Mouse (Mus musculus) CH12.LX (cell line): ENCODE results near the gene Aldoc. TPM values are rescaled to one million over a fixed set of nuclear protein-coding genes. Genes with fewer than 3 reads are reported as not detected.

Experiments
- DNase-seq: peaks from one replicate; pipeline ENCODE4 v3.0.0-alpha.2; 2013; ENCODE audit errors: extremely low read depth
- H3K27ac ChIP-seq: 2 replicates; pipeline ENCODE4 v1.5.1; 2012; ENCODE audit warnings: low read depth, mild to moderate bottlenecking, control low read depth, moderate library complexity; ENCODE audit not compliant: insufficient read depth
- H3K27me3 ChIP-seq: replicated peaks from 2 replicates; pipeline ENCODE3; 2012; ENCODE audit warnings: inconsistent platforms
- H3K36me3 ChIP-seq, 2 experiments: replicated peaks in 1 of 2; 2 replicates each; pipeline versions ENCODE3 to v1.6.1; 2012; ENCODE audit warnings: inconsistent platforms in 1 of 2, low read length in 1 of 2, mild to moderate bottlenecking in 1 of 2, mixed read lengths in 1 of 2, moderate library complexity in 1 of 2; ENCODE audit not compliant: control insufficient read depth in 1 of 2, insufficient read depth in 1 of 2
- H3K4me1 ChIP-seq, 2 experiments: 2 replicates each; pipeline ENCODE4 v1.6.1; 2012; ENCODE audit warnings: inconsistent platforms in 1 of 2, moderate library complexity in 1 of 2; ENCODE audit not compliant: insufficient read depth in 2 of 2, control insufficient read depth in 1 of 2
- H3K4me2 ChIP-seq: 2 replicates; pipeline ENCODE4 v1.6.1; 2012; ENCODE audit warnings: low read depth, mild to moderate bottlenecking, control low read depth; ENCODE audit not compliant: poor library complexity, insufficient read depth, severe bottlenecking
- H3K4me3 ChIP-seq, 3 experiments: fragments of 150-350 bp in 1 of 3; sonication (generic) in 1 of 3; replicated peaks in 1 of 3; 2 replicates each; pipeline versions ENCODE3 to v1.5.1; 2011 to 2012; ENCODE audit warnings: low read depth in 2 of 3, low read length in 2 of 3, mild to moderate bottlenecking in 2 of 3, moderate library complexity in 2 of 3, control low read depth in 1 of 3, improper control_type of control experiment in 1 of 3, inconsistent platforms in 1 of 3, mixed read lengths in 1 of 3; ENCODE audit not compliant: poor library complexity in 1 of 3
- H3K79me2 ChIP-seq: replicated peaks from 2 replicates; pipeline ENCODE4 v1.6.1; 2012; ENCODE audit warnings: mild to moderate bottlenecking, moderate library complexity; ENCODE audit not compliant: control insufficient read depth, poor library complexity, insufficient read depth, severe bottlenecking; ENCODE audit errors: extremely low read depth
- H3K9ac ChIP-seq: 2 replicates; pipeline ENCODE4 v1.6.1; 2012; ENCODE audit warnings: low read depth, mild to moderate bottlenecking, control low read depth, moderate library complexity; ENCODE audit not compliant: insufficient read depth
- H3K9me3 ChIP-seq: replicated peaks from 2 replicates; pipeline ENCODE3; 2012; ENCODE audit warnings: low read length, inconsistent platforms, mixed read lengths
- BHLHE40 ChIP-seq: IDR thresholded peaks from 2 replicates; pipeline ENCODE4 v1.6.1; 2011; ENCODE audit warnings: mild to moderate bottlenecking, low read depth, low read length, improper control_type of control experiment
- CHD1 ChIP-seq: IDR thresholded peaks from 2 replicates; pipeline ENCODE4 v1.6.1; 2012; ENCODE audit warnings: low read depth, low read length, improper control_type of control experiment, inconsistent platforms
- CHD2 ChIP-seq: IDR thresholded peaks from 2 replicates; pipeline ENCODE4 v1.6.1; 2011; ENCODE audit warnings: low read length, improper control_type of control experiment
- ELF1 ChIP-seq: IDR thresholded peaks from 2 replicates; pipeline ENCODE4 v1.6.1; 2014; ENCODE audit warnings: low read depth, mild to moderate bottlenecking, inconsistent platforms, low read length, improper control_type of control experiment
- EP300 ChIP-seq: IDR thresholded peaks from 2 replicates; pipeline ENCODE4 v1.6.1; 2011; ENCODE audit warnings: low read length, improper control_type of control experiment
- ETS1 ChIP-seq: conservative IDR thresholded peaks from 2 replicates; pipeline ENCODE4 v1.6.1; 2012; ENCODE audit warnings: low read depth, mild to moderate bottlenecking, inconsistent platforms, low read length, improper control_type of control experiment, moderate library complexity
- GABPA ChIP-seq: IDR thresholded peaks from 2 replicates; pipeline ENCODE4 v1.6.1; 2012; ENCODE audit warnings: low read depth, low read length, improper control_type of control experiment, inconsistent platforms; ENCODE audit not compliant: insufficient replicate concordance
- HCFC1 ChIP-seq: IDR thresholded peaks from 2 replicates; pipeline ENCODE4 v1.6.1; 2012; ENCODE audit warnings: low read depth, mild to moderate bottlenecking, inconsistent platforms, low read length, improper control_type of control experiment
- IRF4 ChIP-seq: IDR thresholded peaks from 2 replicates; pipeline ENCODE4 v1.6.1; 2014; ENCODE audit warnings: low read depth, mild to moderate bottlenecking, inconsistent platforms, low read length, improper control_type of control experiment
- JUN ChIP-seq: IDR thresholded peaks from 2 replicates; pipeline ENCODE4 v1.6.1; 2011; ENCODE audit warnings: low read depth, mild to moderate bottlenecking, low read length, improper control_type of control experiment, moderate library complexity; ENCODE audit not compliant: insufficient read depth
- MAX ChIP-seq: IDR thresholded peaks from 2 replicates; pipeline ENCODE4 v1.6.1; 2011; ENCODE audit warnings: low read length, improper control_type of control experiment
- MAZ ChIP-seq: IDR thresholded peaks from 2 replicates; pipeline ENCODE4 v1.6.1; 2012; ENCODE audit warnings: low read depth, mild to moderate bottlenecking, inconsistent platforms, low read length, improper control_type of control experiment, moderate library complexity
- MYC ChIP-seq: IDR thresholded peaks from 2 replicates; pipeline ENCODE4 v1.6.1; 2011; ENCODE audit warnings: low read depth, mild to moderate bottlenecking, improper control_type of control experiment, low read length
- PAX5 ChIP-seq: IDR thresholded peaks from 2 replicates; pipeline ENCODE4 v1.6.1; 2012; ENCODE audit warnings: low read length, inconsistent platforms, mixed read lengths
- POLR2A ChIP-seq: IDR thresholded peaks from 2 replicates; pipeline ENCODE4 v1.6.1; 2011; ENCODE audit warnings: low read depth, mild to moderate bottlenecking, improper control_type of control experiment, low read length
- POLR2AphosphoS2 ChIP-seq: IDR thresholded peaks from 2 replicates; pipeline ENCODE4 v1.6.1; 2011; ENCODE audit warnings: low read depth, low read length, improper control_type of control experiment
- RAD21 ChIP-seq: IDR thresholded peaks from 2 replicates; pipeline ENCODE4 v1.6.1; 2011; ENCODE audit warnings: low read depth, mild to moderate bottlenecking, low read length, improper control_type of control experiment, moderate library complexity
- SMC3 ChIP-seq: IDR thresholded peaks from 2 replicates; pipeline ENCODE4 v1.6.1; 2011; ENCODE audit warnings: low read depth, low read length, improper control_type of control experiment
- UBTF ChIP-seq: IDR thresholded peaks from 2 replicates; pipeline ENCODE4 v1.6.1; 2012; ENCODE audit warnings: low read depth, mild to moderate bottlenecking, inconsistent platforms, low read length, improper control_type of control experiment, moderate library complexity
- ZMIZ1 ChIP-seq: IDR thresholded peaks from 2 replicates; pipeline ENCODE4 v1.6.1; 2012; ENCODE audit warnings: low read depth, mild to moderate bottlenecking, inconsistent platforms, low read length, improper control_type of control experiment
- ZNF384 ChIP-seq: IDR thresholded peaks from 2 replicates; pipeline ENCODE4 v1.6.1; 2012; ENCODE audit warnings: low read depth, low read length, improper control_type of control experiment, inconsistent platforms
- dilution Hi-C: fragments of 300-500 bp; cut with MboI; formaldehyde crosslinking; loops from 2 replicates; pipeline ENCODE4 v1.14.3; 2020; ENCODE audit warnings: low sequenced_read_pairs; ENCODE audit not compliant: extremely low pct_unique_long_range_greater_than_20kb, extremely low pct_ligation_motif_present
- in situ Hi-C: fragments of 300-500 bp; cut with MboI; formaldehyde crosslinking; loops from 3 replicates; pipeline ENCODE4 v1.14.3; 2019; ENCODE audit warnings: low sequenced_read_pairs, low pct_ligation_motif_present, low pct_unique_long_range_greater_than_20kb, mixed read lengths
- polyA plus RNA-seq: library from polyadenylated mRNA; unstranded; fragments of >175 nt; gene quantifications from 2 replicates; pipeline ENCODE4 v1.2.1, GENCODE M21; 2012; ENCODE audit warnings: low read depth; ENCODE audit not compliant: insufficient read length
- total RNA-seq, 2 experiments: library from RNA; depleted of rRNA; stranded (reverse); fragments of 300-350 nt in 1 of 2; fragments of >200 nt in 1 of 2; gene quantifications; 2 replicates each; pipeline ENCODE4 v1.2.3; 2012 to 2014

Gene Aldoc
- total and polyA plus RNA-seq, 3 experiments = 25.0 to 119 (median 90.2) TPM

- Histone ChIP-seq H3K9ac (no peak overlapping the region), H3K9me3 (no peaks in the 10 kb centered on the region), H3K36me3 (peaks cover 6 to 28% of the 10 kb centered on the region in 2 experiments), H3K4me3 (peak overlapping the region in 1 of 3 experiments; percentile 73), H3K4me1 (peaks cover 40 to 79% of the 10 kb centered on the region in 2 experiments), H3K27ac (peak overlapping the region; percentile 49; the same call in 1 of the 2 replicates), H3K27me3 (no peaks in the 10 kb centered on the region), H3K79me2 (peaks cover 8% of the 10 kb centered on the region), H3K4me2 (0 out of 2 replicates have a peak overlapping the region, but pooled peaks have one; percentile 24)
- DNase-seq = peak; percentile 20
- TF ChIP-seq CHD2 (no peak), EP300 (no peak), GABPA (no peak), HCFC1 (no peak), JUN (no peak), ZMIZ1 (no peak), UBTF (no peak), RAD21 (no peak), ELF1 (no peak), PAX5 (no peak), ETS1 (no peak), ZNF384 (no peak), MYC (no peak), CHD1 (no peak), POLR2AphosphoS2 (no peak), MAX (no peak), BHLHE40 (no peak)
- dilution Hi-C loops (no loop called here), in situ Hi-C loops (no loop called here)
These were observed 25.7 kb downstream of the Aldoc start for GRCm38 (mm10) chr11:78348474-78348873.

- Histone ChIP-seq H3K9ac (no peak overlapping the region), H3K9me3 (no peaks in the 10 kb centered on the region), H3K27me3 (no peaks in the 10 kb centered on the region), H3K4me1 (peaks cover 37 to 77% of the 10 kb centered on the region in 2 experiments), H3K27ac (peak overlapping the region; percentile 35; the same call in 1 of the 2 replicates), H3K36me3 (peaks cover 6 to 28% of the 10 kb centered on the region in 2 experiments), H3K79me2 (peaks cover 1% of the 10 kb centered on the region; the same call in 1 of the 2 replicates), H3K4me2 (no peak overlapping the region; the same call in 1 of the 2 replicates), H3K4me3 (no peak overlapping the region)
- dilution Hi-C loops = no loop called here
- TF ChIP-seq MAZ (0 out of 2 replicates have a peak, but pooled peaks have one; percentile 40), IRF4 (peak; percentile 48), SMC3 (no peak), POLR2AphosphoS2 (peak; percentile 28; the same call in 1 of the 2 replicates), ZMIZ1 (no peak), POLR2A (0 out of 2 replicates have a peak, but pooled peaks have one; percentile 11), HCFC1 (no peak), CHD2 (0 out of 2 replicates have a peak, but pooled peaks have one; percentile 39)
- in situ Hi-C loops = no loop called here
- peak; percentile 33 for DNase-seq
These were observed 26.9 kb downstream of the Aldoc start for GRCm38 (mm10) chr11:78349441-78350358.
